Mouse (Mus musculus) liver, embryonic 15.5 days (tissue): ENCODE results near the gene Ablim1. TPM values are rescaled to one million over a fixed set of nuclear protein-coding genes. Genes with fewer than 3 reads are reported as not detected.

Experiments
- ATAC-seq: fragments of 200-750 bp; cut with Nextera tagmentation; 2 replicates; pipeline ENCODE4 v1.8.0; 2017; ENCODE audit warnings: moderate number of reproducible peaks, mild to moderate bottlenecking, moderate library complexity; ENCODE audit not compliant: insufficient read depth
- H3K27ac ChIP-seq: fragments of 300-500 bp; sonication (generic); replicated peaks from 2 replicates; pipeline ENCODE4 v1.5.1; 2015; ENCODE audit warnings: mild to moderate bottlenecking, inconsistent platforms
- H3K27me3 ChIP-seq: fragments of 300-500 bp; sonication (generic); 2 replicates; pipeline ENCODE4 v1.6.1; 2015; ENCODE audit warnings: mild to moderate bottlenecking, inconsistent platforms
- H3K36me3 ChIP-seq: fragments of 300-500 bp; sonication (generic); replicated peaks from 2 replicates; pipeline ENCODE4 v1.6.1; 2015; ENCODE audit warnings: moderate library complexity, mild to moderate bottlenecking, inconsistent platforms
- H3K4me1 ChIP-seq: fragments of 300-500 bp; sonication (generic); replicated peaks from 2 replicates; pipeline ENCODE4 v1.6.1; 2015; ENCODE audit warnings: inconsistent platforms
- H3K4me2 ChIP-seq: fragments of 300-500 bp; sonication (generic); 2 replicates; pipeline ENCODE4 v1.6.1; 2015; ENCODE audit warnings: moderate library complexity, mild to moderate bottlenecking, inconsistent platforms
- H3K4me3 ChIP-seq: fragments of 300-500 bp; sonication (generic); replicated peaks from 2 replicates; pipeline ENCODE4 v1.5.1; 2015; ENCODE audit warnings: mild to moderate bottlenecking, inconsistent platforms
- H3K9ac ChIP-seq: fragments of 300-500 bp; sonication (generic); 2 replicates; pipeline ENCODE4 v1.6.1; 2015; ENCODE audit warnings: moderate library complexity, mild to moderate bottlenecking, inconsistent platforms
- H3K9me3 ChIP-seq: fragments of 300-500 bp; sonication (generic); replicated peaks from 2 replicates; pipeline ENCODE4 v1.6.1; 2016; ENCODE audit warnings: inconsistent platforms
- whole genome bisulfite sequencing: fragments of 180-500 bp; shearing (Covaris S2); methylation state at CpG from one replicate; pipeline ENCODE4 v1.1.7; 2015; ENCODE audit warnings: mixed read lengths; ENCODE audit not compliant: insufficient replicate concordance; 5-methylcytosine and 5-hydroxymethylcytosine counted together
- polyA plus RNA-seq: library from polyadenylated mRNA; unstranded; fragments of >200 nt; fragmentation: Nextera tagmentation; extraction: Ambion mirVana; gene quantifications from 2 replicates; pipeline ENCODE4 v1.2.1, GENCODE M21; 2015

Gene Ablim1
- polyA plus RNA-seq, 1 experiment from 2014 or later = 9.5 TPM

DNA sequence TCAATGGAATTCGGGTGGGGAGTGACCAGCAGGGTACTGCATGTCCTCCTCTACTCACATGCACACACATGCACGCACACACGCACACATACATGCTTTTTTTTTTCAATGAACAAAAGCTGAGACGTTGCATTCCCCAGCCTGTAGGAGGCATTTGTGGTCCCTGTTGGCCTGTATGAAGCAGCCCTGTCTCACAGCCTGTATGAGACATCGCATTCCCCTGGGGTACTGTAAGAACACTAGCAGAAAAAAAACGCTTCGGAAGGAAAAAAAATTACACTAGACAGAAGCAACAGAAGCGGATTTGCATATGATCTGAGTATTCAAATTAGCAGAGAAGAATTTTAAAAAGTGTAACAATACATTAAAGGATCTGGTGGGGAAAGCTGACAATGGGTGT is 8.4 kb upstream of the Ablim1 start:
- H3K27me3 ChIP-seq = no peaks in the 10 kb centered on the region
- ATAC-seq = no peak
- WGBS = 62% methylated on average over 8 of the region's 8 CpGs
- H3K4me2 ChIP-seq = no peak overlapping the region
- H3K9ac ChIP-seq = no peak overlapping the region
- no peaks in the 10 kb centered on the region for H3K36me3 ChIP-seq
- no peak overlapping the region for H3K4me3 ChIP-seq
- H3K9me3 ChIP-seq = no peaks in the 10 kb centered on the region
- peaks cover 3% of the 10 kb centered on the region; the same call in 1 of the 2 replicates for H3K4me1 ChIP-seq
- H3K27ac ChIP-seq = no peak overlapping the region

DNA sequence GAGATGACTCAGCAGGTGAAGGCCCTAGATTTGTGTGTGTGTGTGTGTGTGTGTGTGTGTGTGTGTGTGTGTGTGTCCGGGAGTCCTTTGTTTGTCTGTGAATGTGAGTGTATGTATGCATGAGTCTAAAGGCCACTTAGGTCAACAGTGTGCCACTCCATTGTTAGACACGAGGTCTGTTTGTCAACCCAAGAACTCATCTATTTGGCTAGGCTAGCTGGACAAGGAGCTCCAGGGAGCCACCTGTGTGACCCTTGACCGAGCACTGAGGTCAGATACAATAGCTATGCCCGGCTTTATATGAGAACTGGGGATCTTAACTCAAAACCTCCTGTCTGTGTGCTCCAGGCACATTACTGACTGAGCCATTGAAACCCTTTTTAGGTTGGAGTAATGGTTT is 7.8 kb upstream of the Ablim1 start:
- no peaks in the 10 kb centered on the region for H3K36me3 ChIP-seq
- no peaks in the 10 kb centered on the region for H3K27me3 ChIP-seq
- no peak overlapping the region for H3K4me3 ChIP-seq
- H3K9ac ChIP-seq = no peak overlapping the region
- no peak overlapping the region for H3K4me2 ChIP-seq
- 43% methylated on average over 4 of the region's 4 CpGs for WGBS
- H3K9me3 ChIP-seq = no peaks in the 10 kb centered on the region
- no peak for ATAC-seq
- no peak overlapping the region for H3K27ac ChIP-seq
- H3K4me1 ChIP-seq = peaks cover 3% of the 10 kb centered on the region; the same call in 1 of the 2 replicates

DNA sequence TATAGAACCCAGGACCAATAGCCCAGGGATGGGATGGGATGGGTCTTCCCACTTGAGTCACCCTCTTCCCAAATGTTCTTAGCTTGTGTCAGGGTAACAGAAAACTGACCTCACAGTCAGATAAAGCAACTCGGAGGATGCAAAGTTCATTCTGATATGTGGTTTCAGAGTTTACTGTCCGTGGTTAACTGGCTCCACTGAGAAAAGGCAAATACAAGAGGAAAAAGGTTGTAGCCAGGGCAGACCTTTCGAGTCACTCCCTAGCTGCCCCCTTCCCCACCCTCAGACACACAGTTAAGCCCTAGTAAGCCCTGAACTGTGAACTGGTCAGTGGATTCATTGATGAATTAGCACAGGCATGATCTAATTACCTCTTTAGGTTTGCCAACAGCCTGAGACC is 7.1 kb upstream of the Ablim1 start:
- Histone ChIP-seq H3K9me3 (no peaks in the 10 kb centered on the region), H3K4me2 (no peak overlapping the region; the same call in 1 of the 2 replicates), H3K27ac (peak overlapping the region; percentile 70; the same call in 1 of the 2 replicates), H3K4me1 (peaks cover 3% of the 10 kb centered on the region; the same call in 1 of the 2 replicates), H3K9ac (no peak overlapping the region), H3K36me3 (no peaks in the 10 kb centered on the region), H3K4me3 (no peak overlapping the region), H3K27me3 (no peaks in the 10 kb centered on the region)
- ATAC-seq = peak; percentile 40; the same call in 1 of the 2 replicates
- WGBS = 11% methylated on average over 3 of the region's 3 CpGs

DNA sequence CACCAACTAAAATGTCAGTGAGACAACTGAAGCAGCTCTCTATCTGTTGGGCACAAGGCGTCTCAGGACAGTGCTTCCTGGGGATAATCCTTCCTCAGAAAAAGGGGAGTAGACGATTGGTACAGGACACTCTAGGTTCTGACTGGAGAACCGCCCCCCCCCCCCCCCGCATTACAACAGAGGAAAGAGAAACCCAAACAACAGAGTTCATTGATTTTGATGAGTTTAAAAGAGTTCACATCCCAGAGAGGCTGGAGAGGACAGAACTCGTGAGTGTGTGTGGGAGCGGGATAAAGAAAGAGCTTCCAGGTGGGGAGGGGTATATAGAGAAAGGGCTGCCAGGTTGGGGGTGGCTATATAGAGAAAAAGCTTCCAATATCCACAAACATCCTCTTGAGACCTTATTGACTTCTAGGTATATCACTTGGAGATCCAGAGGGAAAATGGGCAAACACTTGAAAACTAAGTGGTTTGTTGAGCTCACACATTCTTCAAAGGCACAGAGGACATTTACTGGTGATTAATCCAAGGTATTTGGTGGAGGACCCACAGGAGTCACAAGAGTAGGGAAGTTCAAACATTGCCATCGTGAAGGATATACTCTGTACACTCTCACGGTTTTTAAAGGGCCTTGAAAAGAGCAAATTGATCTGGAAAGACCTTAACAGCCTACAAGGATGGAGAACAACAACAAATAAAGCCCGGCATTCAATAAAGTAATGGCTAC is 6.1 kb upstream of the Ablim1 start:
- Histone ChIP-seq H3K27me3 (0 out of 2 replicates have a peak, but pooled peaks cover 4% of the 10 kb centered on the region), H3K9me3 (no peaks in the 10 kb centered on the region), H3K4me2 (no peak overlapping the region), H3K9ac (no peak overlapping the region), H3K4me1 (0 out of 2 replicates have a peak, but pooled peaks cover under 1% of the 10 kb centered on the region), H3K36me3 (no peaks in the 10 kb centered on the region), H3K27ac (peak overlapping the region; percentile 70), H3K4me3 (no peak overlapping the region)
- ATAC-seq = no peak
- WGBS = 53% methylated on average over 9 of the region's 9 CpGs

DNA sequence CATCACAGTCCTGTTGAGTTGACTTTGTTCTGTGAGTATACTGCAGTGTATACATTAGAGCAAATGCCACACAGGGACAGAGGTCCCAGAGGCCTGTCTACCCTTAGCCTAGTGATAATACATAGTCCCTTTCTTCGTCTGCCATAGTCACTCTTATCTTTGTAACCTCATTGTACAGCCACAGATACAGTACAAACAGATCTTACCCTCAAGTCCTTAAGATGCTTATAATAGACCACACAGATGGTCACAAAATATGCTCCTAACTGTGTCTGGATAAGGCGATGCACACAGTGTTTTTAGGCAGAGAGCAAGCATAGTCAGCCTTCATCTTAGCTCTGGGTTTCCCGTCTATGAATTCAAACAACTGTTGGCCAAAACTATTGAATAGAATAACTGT is 1.9 kb upstream of the Ablim1 start:
- Histone ChIP-seq H3K4me3 (no peak overlapping the region), H3K4me1 (peaks cover 10% of the 10 kb centered on the region; the same call in 1 of the 2 replicates), H3K27me3 (peaks cover 26% of the 10 kb centered on the region), H3K4me2 (no peak overlapping the region), H3K36me3 (no peaks in the 10 kb centered on the region), H3K9me3 (no peaks in the 10 kb centered on the region), H3K9ac (no peak overlapping the region), H3K27ac (no peak overlapping the region)
- WGBS = 25% methylated on average over 3 of the region's 3 CpGs
- ATAC-seq = no peak

DNA sequence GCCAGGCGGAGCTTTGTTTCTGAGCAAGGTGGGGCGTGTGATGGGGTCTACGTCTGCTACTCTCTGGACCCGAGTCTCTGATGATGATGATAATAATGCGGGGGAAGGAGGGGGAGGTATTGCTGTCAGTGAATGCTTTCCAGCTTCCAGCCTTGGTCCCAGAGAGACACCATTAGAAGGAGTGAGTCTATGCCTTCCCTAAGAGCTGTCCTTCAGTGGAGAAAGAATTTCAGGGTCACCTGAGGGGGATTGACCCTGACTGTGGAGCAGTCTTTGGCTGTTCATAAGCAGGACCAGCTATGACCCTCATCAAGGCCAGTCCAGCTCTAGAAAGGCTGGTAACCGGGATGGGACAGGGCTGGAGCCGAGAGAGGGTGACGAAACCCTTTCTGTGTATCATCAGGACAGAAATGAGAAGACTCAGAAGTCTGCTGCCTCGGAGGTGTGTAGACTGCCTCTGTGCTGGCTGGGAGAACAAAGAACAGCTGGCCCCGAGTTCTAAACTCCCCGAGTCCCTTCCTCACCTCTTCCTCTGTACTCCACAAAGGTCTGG is 370 bp upstream of the Ablim1 start:
- no peak for ATAC-seq
- no peaks in the 10 kb centered on the region for H3K36me3 ChIP-seq
- peaks cover 26% of the 10 kb centered on the region for H3K27me3 ChIP-seq
- peak overlapping the region; percentile 61 for H3K4me2 ChIP-seq
- H3K27ac ChIP-seq = peak overlapping the region; percentile 55; the same call in 1 of the 2 replicates
- H3K9ac ChIP-seq = peak overlapping the region; percentile 45
- H3K4me1 ChIP-seq = peaks cover 10% of the 10 kb centered on the region; the same call in 1 of the 2 replicates
- WGBS = 34% methylated on average over 11 of the region's 11 CpGs
- H3K4me3 ChIP-seq = peak overlapping the region; percentile 56
- H3K9me3 ChIP-seq = no peaks in the 10 kb centered on the region

DNA sequence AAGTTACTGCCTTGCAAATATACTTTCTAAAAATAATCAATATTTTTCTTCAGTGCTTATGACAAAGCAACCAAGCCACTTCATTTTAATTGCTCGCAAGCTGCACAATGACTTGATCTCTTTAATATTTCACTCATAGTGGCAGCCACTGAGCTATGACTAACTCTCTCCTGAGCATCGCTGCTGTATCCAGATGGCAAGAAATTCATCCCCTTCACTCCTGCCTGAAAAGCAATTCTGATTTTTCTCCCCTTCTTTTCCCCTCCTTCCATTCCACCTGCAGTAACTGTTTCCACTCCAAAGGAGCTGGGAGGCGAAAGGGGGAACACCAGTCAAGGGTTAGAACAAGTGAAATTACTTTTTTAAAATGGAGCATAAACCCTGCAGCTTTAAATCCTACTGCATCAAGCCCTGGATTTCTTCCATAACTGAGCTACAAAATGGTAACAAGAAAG is 801 bp downstream of the Ablim1 start:
- Histone ChIP-seq H3K9ac (no peak overlapping the region), H3K27me3 (peaks cover 26% of the 10 kb centered on the region), H3K36me3 (no peaks in the 10 kb centered on the region), H3K4me1 (peaks cover 10% of the 10 kb centered on the region; the same call in 1 of the 2 replicates), H3K9me3 (no peaks in the 10 kb centered on the region), H3K4me3 (peak overlapping the region; percentile 56), H3K27ac (no peak overlapping the region), H3K4me2 (peak overlapping the region; percentile 61)
- 52% methylated on average over 3 of the region's 3 CpGs for WGBS
- ATAC-seq = no peak

DNA sequence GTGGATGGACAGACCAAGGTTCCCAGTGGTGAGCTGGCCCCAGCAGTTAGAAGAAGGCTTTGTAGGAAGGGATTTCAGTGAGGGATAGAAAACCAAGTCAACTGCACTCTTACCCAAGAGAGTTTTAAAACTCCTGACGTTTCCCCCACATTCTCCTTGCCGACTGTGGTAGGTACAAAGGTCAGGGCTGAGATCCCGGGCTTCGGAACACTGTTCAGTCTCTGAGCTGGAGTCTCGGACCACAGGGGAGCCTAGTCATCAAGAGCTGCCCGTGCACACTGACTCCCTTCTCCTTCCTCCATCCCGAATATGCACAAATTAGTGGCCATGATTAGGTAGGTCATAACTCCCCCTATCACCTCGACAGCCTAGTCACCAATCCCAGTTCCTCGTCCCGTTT is 1.5 kb downstream of the Ablim1 start:
- H3K36me3 ChIP-seq = no peaks in the 10 kb centered on the region
- H3K27me3 ChIP-seq = peaks cover 26% of the 10 kb centered on the region
- no peak overlapping the region for H3K4me3 ChIP-seq
- H3K9ac ChIP-seq = no peak overlapping the region
- H3K4me2 ChIP-seq = peak overlapping the region; percentile 25; the same call in 1 of the 2 replicates
- peaks cover 10% of the 10 kb centered on the region; the same call in 1 of the 2 replicates for H3K4me1 ChIP-seq
- no peak for ATAC-seq
- no peaks in the 10 kb centered on the region for H3K9me3 ChIP-seq
- no peak overlapping the region for H3K27ac ChIP-seq
- 51% methylated on average over 10 of the region's 10 CpGs for WGBS

DNA sequence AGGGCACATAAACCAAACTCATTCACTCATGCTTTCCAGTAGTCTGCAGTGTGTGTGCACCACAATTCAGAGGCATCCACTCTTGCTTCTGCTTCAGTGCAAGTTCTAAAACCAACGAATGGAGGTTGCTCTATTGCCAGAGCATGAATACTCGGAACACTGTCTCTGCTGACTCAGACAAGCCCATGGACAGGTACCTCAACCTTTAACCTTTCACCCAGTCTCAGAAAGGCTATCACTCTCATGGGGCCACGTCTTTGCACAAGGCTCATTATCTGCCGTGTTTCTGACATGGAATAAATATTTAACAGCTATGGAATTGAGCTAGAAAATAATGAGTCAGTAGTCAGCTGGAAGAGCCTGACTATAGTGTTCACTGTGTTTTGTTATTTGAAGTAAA is 4.7 kb downstream of the Ablim1 start:
- no peaks in the 10 kb centered on the region for H3K36me3 ChIP-seq
- H3K4me1 ChIP-seq = peaks cover 10% of the 10 kb centered on the region; the same call in 1 of the 2 replicates
- no peak overlapping the region for H3K27ac ChIP-seq
- no peak overlapping the region for H3K4me3 ChIP-seq
- H3K9me3 ChIP-seq = no peaks in the 10 kb centered on the region
- 43% methylated on average over 4 of the region's 4 CpGs for WGBS
- no peak overlapping the region for H3K4me2 ChIP-seq
- ATAC-seq = no peak
- no peak overlapping the region for H3K9ac ChIP-seq
- H3K27me3 ChIP-seq = peaks cover 13% of the 10 kb centered on the region

DNA sequence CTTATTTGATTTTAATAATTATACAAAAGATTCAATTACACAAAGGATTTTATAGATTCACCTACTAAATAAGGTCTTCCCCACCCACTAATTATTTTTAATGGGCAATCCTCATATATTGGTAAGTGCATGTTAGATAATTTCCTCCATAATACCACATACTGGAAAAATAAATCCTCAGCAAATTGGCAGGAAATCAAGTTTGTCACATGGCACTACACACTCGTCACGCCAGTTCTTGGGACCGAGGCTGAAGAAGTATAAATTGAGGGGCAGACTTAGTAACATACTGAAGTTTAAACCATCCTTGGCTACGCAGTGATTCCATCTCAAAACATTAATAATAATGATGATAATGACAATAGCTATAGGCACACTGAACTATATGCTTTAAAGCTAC is 8.1 kb downstream of the Ablim1 start:
- Histone ChIP-seq H3K27ac (no peak overlapping the region), H3K27me3 (no peaks in the 10 kb centered on the region), H3K4me1 (no peaks in the 10 kb centered on the region), H3K4me3 (no peak overlapping the region), H3K4me2 (no peak overlapping the region), H3K36me3 (no peaks in the 10 kb centered on the region), H3K9me3 (no peaks in the 10 kb centered on the region), H3K9ac (no peak overlapping the region)
- 61% methylated on average over 4 of the region's 4 CpGs for WGBS
- no peak for ATAC-seq

DNA sequence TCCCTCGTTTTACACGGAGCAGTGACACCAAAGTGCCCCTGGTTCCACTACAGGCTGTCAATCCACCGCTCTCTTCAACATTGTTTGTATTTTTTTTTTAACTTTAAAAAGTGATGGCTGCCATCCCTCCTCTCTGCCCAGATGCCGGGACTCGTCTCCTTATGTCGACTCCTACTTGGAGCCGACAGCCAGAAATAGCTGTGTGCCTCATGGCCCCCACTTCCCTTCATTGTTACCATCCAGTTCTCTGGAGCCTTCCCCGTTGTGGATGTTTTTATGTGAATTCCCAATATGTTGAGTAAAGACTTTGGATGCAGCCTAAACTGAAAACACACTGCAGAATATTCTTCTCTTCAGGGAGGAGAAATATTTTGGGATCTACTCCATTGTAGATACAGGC is 8.7 kb downstream of the Ablim1 start:
- Histone ChIP-seq H3K4me1 (no peaks in the 10 kb centered on the region), H3K9ac (no peak overlapping the region), H3K9me3 (no peaks in the 10 kb centered on the region), H3K36me3 (no peaks in the 10 kb centered on the region), H3K4me2 (no peak overlapping the region), H3K27ac (no peak overlapping the region), H3K4me3 (no peak overlapping the region), H3K27me3 (no peaks in the 10 kb centered on the region)
- 34% methylated on average over 8 of the region's 8 CpGs for WGBS
- no peak for ATAC-seq
